Mouse (Mus musculus) brain, adult 10 weeks (tissue): ENCODE results near the gene Acvrl1. TPM values are rescaled to one million over a fixed set of nuclear protein-coding genes. Genes with fewer than 3 reads are reported as not detected.

Source experiments
- polyA plus RNA-seq: library from polyadenylated mRNA; stranded (reverse); fragments of 350-450 nt; fragmentation: Illumina TruSeq; extraction: RNeasy Lipid Tissue Mini Kit (QIAGEN cat#74804); gene quantifications from one replicate; pipeline ENCODE4 v1.2.3, GENCODE M21; 2015; ENCODE audit warnings: low read depth, low replicate concordance

Gene Acvrl1
- polyA plus RNA-seq, result 13.8 TPM

DNA sequence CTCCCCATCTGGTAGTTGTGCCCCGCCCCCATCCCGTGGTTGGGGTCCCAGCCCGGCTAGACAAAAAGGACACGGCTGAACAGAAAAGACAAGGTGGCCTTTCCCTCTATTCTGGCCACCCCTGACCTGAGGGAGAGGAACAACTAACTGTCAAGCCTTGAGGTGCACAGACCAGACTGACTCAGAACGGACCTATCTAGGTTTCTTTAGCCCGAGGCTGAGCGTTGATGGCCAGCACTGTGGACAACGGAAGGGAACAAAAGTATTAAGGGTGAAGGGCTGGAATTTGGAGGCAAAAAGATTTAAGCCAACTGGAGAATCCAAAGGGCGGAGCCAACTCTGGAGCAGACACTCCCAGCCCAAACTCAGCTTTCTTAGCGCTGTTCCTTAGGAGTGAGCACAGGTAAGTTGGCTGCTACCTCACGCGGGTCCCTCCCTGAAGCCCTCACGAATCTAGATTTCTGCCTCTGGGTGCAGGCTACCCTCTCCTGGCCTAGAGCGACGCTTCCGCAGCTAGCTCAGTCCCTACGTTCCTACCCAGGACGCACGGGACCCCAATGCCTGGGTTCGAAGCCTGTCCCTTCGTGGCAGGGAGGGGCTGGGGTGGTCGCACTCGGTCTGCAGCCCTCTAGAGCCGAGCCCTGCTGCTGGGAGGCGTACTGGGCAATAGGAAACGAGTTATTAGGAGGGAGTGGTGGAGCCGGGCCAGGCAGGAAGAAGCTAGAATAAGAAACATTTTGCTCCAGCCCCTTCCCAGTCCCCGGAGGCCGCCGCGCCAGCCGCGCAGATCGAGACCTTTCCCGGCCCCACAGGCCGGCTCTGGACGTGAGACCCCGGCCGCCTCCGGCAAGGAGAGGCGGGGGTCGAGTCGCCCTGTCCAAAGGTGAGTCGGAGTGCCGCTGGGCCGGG, at the start of gene Acvrl1:
TSS of gene Acvrl1 (plus strand) at position 342 of the 909 bp plus-strand sequence.

DNA sequence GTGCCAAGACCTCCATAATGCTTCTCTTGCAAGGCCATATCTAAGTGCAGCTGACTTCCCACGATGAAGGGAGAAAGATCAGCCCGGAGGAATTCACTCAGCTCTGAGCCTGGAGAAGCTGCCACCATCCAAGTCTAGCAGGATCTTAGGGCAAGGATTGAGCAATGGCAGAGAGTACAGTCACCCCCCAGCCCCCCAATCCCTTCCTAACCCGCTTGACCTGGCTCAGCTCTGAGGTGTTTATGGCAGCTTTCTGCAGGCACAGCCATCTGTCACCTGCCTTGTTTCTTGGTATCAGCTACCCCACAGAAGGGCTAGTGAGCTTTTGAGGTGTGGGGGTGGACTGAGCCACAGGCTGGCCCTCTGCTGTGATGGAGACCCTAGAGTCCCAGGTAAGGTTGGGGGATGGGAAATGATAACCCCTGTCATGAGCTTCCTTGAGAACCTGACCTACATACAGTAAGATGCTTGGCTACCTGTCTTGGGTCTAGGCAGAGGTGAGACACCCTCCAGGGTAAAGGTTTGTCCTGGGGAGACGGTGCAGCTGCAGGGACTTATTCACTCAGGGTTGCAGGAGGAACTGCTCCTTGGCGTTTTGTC, 12.7 kb upstream of the Acvrl1 start, which contains the start of gene Ankrd33:
TSS of gene Ankrd33 (plus strand) at position 245 of the 600 bp plus-strand sequence.

DNA sequence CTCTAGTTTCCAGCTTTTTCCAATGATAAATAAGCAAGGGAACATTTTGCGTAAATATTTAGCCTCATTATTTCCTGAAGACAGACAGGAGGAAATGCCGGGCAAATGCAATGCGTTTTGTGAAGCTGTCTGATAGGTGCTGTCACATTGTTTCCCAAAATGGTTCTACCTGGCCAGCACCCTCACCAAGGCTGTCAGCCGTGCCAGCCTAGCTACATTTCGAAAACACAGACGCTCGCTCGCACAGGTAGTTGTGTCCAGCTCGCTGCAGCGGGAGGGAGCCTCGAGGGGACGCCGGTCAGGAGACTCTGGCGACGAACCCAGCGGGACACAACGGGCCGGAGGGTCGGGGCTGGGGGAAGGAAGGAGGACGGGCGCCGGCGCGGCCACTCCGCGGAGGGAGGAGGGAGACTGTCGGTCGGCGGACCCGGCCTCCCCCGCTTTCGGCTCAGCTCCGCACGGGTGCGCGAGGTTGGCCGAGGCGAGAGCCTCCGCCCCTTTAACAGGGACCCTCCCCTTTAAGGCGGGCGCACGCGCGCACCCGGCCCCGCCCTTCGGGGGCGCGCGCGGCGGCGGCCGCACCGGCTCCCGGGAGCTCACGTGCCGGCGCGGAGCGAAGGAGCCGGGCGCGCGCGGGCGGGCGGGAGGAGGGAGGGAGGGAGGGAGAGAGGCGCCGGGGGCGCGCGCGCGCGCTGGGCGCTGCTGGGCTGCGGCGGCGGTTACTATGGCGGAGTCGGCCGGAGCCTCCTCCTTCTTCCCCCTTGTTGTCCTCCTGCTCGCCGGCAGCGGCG, 45.3 kb downstream of the Acvrl1 start, which contains the start of gene Acvr1b:
TSS of gene Acvr1b (plus strand) at position 647 of the 791 bp plus-strand sequence.

Other genes with a start within 250 kb of the Acvrl1 start
- not detected for gene Gm47841, start 81.1 kb upstream of the Acvrl1 start, polyA plus RNA-seq
- 0.62 TPM for gene Fignl2, start 50.0 kb upstream of the Acvrl1 start, polyA plus RNA-seq
- not detected for gene Ankrd33, start 12.8 kb upstream of the Acvrl1 start, polyA plus RNA-seq
- gene Acvr1b, start 45.5 kb downstream of the Acvrl1 start, polyA plus RNA-seq, result 62.2 TPM
- gene Grasp, start 95.7 kb downstream of the Acvrl1 start, polyA plus RNA-seq, result 29.4 TPM
- gene Nr4a1, start 125.7 kb downstream of the Acvrl1 start, polyA plus RNA-seq, result 91.2 TPM
- gene Atg101, start 155.8 kb downstream of the Acvrl1 start, polyA plus RNA-seq, result 44.3 TPM
- gene 6030408B16Rik, start 164.7 kb downstream of the Acvrl1 start, polyA plus RNA-seq, result not detected
- 3.3 TPM for gene Krt80, start 241.6 kb downstream of the Acvrl1 start, polyA plus RNA-seq